Mouse (Mus musculus) cerebellum, adult 9-10 months (tissue): ENCODE results near the gene Polr2c.
"Not testable (repeated sequence)": the region's sequence is repeated elsewhere in the genome, so short reads cannot be mapped to it uniquely, and the experiment has no call there.

Source experiments
- DNase-seq: peaks from one replicate; pipeline ENCODE4 v3.0.0; 2022

Polr2c gene

DNA sequence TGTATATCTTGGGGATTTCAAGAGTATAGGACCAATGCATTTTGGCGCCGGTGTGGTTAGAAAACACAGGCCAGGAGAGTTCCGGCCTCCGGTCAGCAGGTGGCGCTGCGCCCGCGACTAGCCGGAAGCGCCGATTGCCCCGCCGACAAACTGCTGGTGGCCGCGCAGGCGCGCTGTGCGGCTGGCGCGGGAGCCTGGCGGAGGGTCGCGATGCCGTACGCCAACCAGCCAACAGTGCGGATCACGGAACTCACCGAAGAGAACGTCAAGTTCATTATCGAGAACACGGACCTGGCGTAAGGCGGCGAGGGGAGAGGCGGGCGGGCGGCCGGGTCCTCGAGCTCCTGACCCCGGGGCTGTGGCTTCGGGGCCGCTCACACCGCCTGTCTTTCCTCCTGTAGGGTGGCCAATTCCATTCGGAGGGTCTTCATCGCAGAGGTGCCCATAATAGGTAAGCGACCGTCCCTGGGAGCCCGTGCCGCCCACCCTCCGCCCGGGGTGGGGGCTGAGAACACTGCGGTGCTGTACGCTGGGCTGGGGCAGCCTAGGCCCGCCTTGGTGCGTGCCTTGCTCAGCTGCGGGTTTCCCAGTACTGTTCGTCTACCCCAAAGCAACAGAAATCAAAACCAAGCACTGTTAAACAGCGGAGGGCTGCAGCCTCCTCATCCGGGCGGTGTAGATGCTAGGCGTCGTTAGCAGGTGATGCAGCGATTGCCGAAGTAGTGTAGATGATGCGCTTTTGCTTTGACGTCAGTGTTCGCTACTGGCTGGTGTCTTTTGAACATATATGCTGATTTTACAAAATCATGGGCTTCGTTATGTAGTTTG is at the start of gene Polr2c:
Gene Polr2c (plus strand): TSS at position 105 of the 828 bp plus-strand sequence.
- DNase-seq, result peak; percentile 94

DNA sequence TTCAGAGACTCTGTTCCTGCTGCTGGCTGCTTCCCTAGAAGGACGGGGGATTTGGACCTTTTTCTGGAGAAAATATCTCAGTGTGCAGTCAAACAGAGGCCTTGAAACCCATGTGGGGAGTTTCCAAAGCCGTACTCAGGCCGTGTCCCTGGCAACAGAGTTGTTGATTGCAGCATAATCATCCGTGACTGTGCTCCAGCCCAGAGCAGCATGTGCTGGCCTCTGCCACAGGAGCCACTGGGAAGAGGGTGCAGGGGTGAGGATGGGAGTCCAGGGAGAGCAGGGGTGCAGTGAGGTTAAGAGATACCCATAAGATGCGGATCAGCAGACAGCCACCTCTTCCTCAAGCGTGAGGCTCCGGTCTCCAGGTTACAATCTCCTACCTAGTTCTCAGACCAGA is 49.7 kb upstream of the Polr2c start:
- no peak for DNase-seq

DNA sequence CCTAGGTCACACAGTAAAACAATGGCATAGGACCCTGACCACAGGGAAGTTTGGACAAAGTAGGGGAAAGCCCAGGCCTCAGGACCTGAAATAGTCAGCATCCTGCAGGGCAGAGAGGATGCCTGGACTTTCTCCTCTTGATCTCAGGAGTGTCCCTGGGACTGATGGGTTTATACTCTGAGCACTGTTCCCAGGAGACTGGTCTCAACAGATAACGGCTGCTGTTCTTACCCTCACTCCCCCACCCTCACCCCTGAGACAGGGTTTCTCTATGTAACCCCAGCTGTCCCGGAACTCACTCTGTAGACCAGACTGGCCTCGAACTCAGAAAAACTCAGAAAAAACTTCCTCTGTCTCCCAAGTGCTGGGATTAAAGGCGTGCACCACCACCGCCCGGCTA is 48.9 kb upstream of the Polr2c start:
- no peak for DNase-seq

DNA sequence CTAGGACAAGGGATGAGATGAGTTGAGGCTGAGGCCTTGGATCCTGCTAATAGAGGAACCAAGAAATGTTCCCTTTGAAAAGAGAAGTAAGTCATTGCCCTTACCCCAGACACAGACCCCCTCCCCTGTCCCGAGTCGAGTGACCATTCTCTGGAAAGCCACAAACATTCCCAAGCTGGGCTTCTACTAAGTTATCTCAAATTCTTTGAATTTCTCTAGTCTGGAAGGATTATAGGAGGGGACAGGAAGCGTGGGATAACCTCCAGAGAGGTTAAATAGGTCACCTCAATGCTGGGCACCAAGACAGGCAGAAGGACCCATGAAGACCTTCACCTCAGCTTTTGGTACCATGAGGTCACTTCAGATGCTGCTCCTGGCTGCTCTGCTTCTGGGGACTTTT is 47.1 kb upstream of the Polr2c start, which contains the start of gene Ccl17:
Gene Ccl17 (plus strand): TSS at position 301 of the 400 bp plus-strand sequence.
- DNase-seq, result no peak

DNA sequence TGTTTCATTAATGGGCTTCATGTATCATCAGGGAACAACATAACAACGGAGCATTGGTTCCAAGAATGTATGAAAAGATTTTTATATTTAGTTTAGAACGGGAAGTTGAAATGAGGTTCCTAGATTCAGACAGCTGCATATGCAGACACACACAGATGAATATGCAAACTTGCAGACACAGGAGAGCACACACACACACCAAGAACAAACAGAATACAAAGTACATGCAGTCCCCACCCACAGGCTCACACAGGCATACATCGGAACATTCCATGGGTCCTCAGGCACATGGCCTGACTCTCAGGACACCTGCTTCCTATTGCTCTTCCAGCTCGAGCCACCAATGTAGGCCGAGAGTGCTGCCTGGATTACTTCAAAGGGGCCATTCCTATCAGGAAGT is 46.4 kb upstream of the Polr2c start:
- DNase-seq, result no peak

DNA sequence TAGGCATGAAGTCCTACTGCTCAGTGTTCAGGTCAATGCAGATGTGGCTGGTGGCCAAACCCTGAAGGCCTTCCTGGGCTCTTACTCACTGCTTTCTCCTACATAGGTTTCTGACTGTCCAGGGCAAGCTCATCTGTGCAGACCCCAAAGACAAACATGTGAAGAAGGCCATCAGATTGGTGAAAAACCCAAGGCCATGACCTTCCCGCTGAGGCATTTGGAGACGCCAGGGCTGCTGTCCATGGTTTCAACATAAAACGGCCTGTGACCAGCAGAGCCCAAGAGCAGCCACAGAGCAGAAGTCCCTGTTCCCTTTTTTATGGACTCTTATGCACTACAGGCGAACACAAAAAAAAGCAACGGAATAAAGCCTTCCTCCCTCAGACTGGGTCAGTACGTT is 45.6 kb upstream of the Polr2c start:
- DNase-seq, result no peak

DNA sequence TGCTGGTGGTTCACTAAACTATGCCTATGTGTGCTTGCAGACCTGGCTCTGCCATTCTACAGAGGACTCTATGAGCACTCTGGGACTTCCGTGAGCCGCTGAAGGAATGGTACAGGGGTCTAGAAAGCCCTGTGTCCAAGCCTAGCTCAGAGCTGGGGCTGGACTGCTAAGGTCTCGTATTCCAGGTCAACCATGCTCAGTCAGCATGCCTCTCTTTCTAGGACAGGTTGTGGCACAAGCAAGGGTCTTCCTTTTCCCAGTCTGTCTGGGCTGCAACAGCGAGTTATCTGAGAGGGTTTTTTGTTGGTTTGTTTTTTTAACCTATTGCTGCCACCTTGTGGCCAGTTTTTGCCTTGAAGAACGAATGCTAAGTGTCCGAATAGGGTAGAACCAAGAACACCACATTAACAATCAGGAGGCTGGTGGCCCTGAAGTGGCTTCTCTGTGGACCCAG is 44.6 kb upstream of the Polr2c start:
- DNase-seq, result peak; percentile 95

DNA sequence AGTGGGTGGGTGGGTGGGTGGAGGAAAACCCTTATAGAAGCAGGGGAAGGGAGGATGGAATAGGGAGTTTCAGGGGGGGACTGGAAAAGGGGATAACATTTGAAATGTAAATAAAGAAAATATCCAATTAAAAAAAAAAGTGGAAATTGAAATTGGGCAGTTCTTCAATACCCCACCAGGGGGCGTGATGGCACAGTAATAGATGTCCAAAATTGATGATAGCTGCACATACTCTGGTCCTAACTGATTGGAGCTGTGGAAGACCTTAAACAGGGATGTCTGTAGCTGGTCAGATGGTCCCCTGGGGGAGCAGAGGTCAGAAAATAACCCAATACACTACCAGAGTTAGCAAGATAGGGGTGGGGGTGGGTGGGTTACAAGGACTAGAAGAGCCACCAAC is 42.7 kb upstream of the Polr2c start:
- DNase-seq, result peak; percentile 55

DNA sequence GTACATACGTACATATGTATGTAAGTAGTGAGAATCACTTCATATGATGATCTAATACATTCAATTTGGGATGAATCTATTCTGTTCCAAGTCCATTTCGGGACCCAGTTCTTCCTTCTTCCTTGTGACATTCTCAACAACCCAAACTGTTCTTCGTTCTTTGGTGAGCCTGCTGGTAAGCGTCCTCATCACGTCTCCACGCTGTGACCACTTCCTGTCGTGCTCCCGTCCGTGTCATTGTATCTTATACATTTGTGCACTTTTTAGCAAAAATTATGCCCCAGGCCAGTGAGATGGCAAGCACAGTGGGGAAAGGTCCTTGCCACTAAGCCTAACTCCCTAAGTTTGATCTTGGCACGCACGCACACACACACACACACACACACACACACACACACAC is 39.3 kb upstream of the Polr2c start:
- no peak for DNase-seq

DNA sequence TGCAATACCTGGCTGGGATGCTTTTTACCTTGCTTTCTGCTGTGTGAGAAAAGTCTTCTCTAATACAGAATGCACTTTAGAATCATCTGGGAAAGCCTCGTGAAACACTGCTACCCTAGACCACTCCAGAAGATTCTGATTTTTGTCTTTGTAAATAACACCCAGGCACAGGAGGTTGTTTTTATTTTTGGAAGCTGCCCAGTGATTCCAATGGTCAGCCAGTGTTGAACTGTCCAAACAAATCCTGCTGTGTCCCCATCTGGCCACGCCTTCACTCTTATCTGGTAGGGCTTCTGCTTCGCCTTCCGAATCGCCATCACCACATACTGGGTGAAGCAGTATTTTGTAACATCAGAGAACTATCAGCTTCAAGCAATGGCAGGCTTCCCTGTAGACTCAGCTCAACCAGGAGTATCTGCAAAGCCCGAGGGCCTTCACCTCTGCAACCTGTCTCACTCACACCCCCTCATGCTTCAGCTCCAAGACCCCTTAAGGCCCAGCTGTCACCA is 37.5 kb upstream of the Polr2c start:
- DNase-seq, result no peak

DNA sequence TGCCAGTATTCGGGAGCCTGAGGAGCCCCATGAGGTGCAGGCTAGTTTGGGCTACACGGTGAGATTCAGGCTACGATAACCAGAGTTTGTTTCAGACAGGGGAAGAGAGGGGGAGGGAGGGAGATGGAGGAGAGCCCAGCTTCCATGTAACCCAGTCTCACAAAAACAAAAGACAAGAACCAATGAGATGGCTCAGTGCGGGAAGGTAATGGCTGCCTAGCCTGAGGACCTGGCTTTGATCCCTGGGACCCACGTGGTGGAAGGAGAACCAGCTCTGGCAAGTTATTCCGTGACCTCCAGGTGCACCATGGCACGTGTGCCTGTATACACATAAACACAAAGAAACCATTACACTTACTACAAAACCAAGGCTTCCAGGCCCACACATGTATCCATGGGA is 36.7 kb upstream of the Polr2c start:
- DNase-seq, result no peak

DNA sequence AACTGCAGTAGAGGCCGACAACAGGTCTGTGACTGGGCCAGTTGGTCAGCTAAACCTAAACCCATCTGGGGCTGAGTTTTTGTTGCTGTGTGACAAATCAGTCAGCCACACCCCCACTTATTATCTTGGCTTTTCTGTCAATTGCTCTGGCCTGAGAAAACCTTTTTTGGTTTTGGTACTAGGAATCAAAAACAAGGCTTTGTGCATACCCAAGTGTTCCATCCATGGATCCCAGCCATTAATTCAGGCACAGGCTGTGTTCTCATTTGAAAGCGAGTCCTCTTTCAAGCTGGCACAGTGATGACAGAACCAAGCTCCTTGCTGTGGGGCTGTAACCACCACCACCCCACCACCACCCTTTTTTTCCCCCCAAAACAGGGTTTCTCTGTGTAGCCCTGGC is 35.9 kb upstream of the Polr2c start:
- DNase-seq, result no peak

DNA sequence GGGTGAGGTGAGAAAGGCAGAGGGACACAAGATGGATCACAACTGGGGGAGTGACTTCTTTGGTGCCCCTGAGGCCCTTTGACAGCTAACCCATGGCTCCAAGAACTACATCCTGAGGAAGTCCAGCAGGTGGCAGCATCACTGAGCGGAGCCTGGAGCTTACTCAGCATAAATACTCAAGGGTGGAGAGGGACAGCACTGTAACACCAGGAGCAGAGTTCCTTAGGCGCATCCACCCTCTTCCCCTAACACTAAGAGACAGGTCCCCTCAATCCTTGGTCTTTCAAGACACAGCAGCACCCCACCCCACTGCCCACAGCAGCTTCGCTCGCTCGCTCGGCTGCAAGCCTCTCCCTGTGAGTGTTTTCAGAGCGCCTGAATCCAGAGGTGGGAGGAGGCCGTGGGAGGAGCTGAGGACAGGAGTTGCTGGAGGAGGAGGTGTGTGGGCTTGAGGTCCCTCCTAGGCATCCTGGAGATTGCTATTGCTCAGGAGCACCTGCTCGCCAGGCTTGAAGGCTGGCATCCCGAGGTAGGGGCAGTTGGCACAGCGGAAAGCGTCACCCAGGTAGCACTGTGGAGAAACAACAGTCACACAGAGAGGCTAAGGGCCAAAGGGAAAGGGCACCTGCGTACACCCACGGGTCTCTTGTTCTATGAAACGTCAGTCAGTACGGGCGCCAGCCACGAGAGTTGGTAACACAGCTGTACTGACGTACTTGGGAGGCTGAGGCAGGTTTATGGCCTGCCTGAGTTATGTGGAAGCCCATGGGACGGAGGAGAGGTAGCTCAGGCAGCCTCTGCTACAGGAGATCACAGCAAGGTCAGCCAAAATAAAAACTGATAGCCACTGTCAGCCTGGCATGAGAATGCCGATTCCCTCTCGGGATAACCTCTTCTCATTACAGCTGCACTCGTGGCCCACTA is 34.4 kb upstream of the Polr2c start:
- DNase-seq, result peak; percentile 53

DNA sequence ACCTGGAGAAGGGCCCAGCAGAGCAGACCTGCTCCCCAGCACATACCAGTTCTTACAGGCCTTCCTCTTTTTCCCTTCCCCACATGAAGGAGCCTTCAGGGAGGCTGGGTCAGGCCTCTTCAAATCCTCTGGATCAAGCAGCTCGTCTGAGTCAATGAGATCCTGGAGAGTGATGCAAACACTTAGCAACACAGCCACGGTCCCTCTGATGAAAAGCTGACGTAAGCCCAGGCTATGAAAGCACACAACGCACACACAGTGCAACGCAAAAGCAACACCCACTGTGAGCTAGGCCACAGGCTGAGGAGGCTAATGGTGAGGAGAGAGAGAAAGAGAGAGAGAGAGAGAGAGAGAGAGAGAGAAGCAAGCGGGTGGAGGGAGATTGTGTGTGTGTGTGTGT is 32.1 kb upstream of the Polr2c start:
- no peak for DNase-seq

DNA sequence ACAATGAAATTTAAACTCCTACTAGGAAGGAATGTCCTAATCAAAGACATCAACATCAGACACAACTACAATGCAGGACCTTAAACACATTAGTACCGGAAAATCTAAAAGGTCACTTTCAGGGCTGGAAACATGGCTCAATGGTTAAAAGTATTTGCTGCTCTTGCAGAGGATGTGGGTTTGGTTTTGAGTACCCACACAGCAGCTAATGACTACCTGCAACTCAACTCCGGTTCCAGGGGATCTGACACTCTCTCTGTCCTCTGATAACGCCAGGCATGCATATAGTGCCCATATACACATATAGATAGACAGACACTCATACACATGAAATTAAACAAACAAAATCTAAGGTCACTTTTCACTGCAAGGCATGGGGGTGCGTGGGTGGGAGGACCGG is 31.0 kb upstream of the Polr2c start:
- no peak for DNase-seq

DNA sequence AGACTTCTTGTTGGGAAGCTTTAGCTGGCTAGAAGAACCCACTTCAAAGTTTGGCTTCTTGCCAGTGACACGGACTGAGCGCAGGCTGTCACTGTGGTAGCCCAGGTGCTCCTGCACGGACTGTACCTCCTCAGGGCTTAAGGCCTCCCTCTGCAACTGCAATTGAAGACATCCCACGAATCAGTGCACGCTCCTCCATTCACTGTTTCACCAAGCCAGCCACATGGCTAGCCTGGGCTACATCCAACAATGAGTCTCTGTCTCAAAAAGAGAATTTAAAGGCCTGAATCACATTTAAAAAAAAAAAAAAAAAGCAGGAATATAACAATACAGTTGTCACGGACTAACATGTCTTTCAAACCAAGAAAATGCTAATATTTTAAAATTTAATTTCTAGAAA is 29.0 kb upstream of the Polr2c start:
- DNase-seq, result no peak

DNA sequence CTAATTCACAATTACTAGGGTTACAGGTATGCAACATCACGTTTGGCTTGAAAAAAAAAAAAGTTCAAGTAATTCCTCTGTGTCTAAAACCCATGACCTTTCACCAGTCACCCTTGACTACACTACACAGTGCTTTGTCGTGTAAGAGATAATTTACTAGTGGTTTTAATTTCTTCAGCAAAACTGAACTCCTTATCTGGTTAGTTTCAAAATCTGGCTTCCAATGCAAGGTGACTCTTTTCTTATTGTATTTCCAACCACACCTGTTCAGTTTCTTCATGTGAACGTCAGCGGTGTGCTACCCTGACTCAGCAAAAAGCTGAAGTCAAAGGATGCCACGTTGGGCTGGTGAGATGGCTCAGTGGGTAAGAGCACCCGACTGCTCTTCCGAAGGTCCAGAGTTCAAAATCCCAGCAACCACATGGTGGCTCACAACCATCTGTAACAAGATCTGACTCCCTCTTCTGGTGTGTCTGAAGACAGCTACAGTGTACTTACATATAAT is 23.3 kb upstream of the Polr2c start:
- DNase-seq, result not testable (repeated sequence)

DNA sequence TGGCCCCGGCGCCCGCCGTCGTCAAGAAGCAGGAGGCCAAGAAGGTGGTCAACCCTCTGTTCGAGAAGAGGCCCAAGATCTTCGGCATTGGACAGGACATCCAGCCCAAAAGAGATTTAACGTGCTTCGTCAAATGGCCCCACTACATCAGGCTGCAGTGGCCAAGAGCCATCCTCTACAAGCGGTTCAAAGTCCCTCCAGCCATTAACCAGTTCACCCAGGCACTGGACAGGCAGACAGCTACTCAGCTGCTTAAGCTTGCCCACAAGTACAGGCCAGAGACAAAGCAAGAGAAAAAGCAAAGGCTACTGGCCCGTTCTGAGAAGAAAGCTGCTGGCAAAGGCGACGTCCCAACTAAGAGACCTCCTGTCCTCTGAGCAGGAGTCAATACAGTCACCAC is 21.5 kb upstream of the Polr2c start:
- DNase-seq, result not testable (repeated sequence)

DNA sequence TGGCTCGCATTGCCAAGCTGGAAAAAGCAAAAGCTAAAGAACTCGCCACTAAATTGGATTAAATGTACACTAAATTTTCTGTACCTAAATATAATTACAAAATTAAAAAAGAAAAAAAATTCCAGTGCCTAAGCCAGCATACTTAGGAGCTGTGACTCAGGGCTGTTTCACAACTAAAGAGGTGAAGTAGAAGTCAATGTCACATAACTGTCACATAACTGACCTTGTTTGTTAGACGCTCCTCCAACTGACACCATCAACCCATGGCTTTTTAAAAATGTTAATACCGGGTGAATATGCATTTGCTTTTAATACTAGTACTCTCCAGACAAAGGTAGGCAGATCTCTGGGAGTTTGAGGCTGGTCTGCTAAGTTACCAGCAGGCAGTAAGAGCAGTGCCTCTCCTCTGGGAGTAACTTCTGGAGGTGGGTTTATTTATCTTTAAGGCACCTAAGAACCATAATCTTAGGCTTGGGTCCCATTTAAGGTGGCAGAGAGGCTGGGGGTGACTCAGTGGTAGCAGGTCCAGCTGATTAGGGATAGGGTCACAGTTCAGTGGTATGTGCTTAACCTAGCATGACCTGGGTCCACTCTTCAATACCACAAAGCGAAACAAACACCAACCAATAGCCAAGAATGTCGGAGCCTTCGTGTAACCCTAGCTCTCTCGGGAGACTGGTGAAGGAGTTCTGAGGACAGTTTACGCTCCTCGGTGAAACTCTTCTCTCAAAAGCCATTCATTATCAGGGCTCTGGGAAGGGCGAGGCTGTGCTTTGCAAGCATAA is 20.6 kb upstream of the Polr2c start:
- no peak for DNase-seq

DNA sequence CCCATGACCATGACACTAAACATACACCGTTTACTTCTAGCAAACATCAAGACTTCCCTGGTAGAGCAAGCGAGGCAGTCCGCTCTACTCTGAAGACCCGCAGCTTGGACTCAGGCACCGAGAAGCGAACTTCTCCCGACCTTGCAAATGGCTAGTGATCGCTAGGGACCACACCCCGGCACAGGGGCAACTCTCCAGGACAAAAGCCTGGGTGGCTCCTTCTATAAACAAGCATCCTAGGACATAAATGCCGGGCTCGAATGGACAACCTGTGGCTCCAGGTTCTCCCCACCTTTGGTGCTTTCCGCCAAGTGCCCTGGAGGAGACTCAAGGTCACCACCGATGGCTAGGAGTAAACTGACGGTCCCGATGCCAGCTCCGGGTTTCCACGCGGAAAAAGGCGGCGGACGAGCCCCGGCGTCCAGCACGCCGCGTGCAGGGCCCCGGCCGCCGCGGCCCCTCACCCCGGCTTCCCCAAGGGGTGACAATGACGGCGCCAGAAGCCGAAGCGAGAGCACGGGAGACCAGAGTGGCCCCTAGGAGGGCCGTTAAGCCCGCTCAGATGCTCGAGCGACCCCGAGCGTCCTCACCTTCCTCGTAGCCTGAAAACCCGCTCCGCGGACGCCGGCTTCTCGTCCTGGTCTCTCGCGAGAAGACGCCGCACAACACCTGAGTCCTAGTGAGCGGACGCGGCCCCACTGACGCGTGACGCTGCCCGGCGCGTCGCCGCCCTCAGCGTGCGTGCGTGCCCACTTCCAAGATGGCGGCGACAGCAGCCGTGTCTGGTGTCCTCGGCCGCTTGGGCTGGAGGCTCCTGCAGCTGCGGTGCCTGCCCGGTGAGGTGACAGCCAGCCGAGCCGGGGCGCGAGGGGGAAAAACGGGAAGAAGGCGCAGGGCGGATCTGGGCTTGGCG is 19.3 kb upstream of the Polr2c start, which contains the start of the genes Coq9 and Ciapin1:
Gene Coq9 (plus strand): TSS at position 660 of the 913 bp plus-strand sequence.
Gene Ciapin1 (minus strand): TSS at position 697 of the 913 bp plus-strand sequence.
- peak; percentile 94 for DNase-seq

DNA sequence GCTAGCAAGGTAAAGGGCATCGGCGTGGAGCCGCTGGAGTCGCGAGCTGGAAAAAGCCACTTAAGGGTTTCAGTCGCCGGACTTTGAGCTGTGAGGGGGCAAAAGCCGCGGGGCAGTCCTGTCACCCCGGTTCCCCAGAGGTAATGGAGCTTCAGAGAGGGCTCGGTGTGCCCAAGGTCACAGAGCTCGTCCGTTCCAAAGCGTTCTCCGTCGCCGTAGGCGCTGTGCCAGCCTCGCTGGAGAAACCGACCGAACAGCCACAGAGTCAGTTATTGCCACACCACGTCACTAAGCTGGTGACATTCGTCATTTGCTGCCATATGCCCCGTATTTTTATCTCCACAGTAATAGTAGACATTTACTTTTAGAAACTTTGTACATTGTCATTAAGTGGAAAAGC is 18.6 kb upstream of the Polr2c start:
- DNase-seq, result peak; percentile 83
